Mouse (Mus musculus) megakaryocyte progenitor cell, adult 5-6 weeks (primary cell): ENCODE results near the gene Ksr2. TPM values are rescaled to one million over a fixed set of nuclear protein-coding genes. Genes with fewer than 3 reads are reported as not detected.
"Not testable (repeated sequence)": the region's sequence is repeated elsewhere in the genome, so short reads cannot be mapped to it uniquely, and the experiment has no call there.

Experiments
- ATAC-seq: replicated peaks from 2 replicates; pipeline ENCODE4 v1.8.0; 2016; ENCODE audit warnings: mild to moderate bottlenecking, moderate TSS enrichment, inconsistent platforms; ENCODE audit not compliant: poor library complexity
- total RNA-seq, 2 experiments: library from RNA; stranded (forward) in 1 of 2; stranded (reverse) in 1 of 2; fragments of 157-497, 149-512 nt in 1 of 2; fragments of 200-1000 nt in 1 of 2; gene quantifications; 2 replicates each; pipeline versions ENCODE4 v1.2.3 to v1.2.4; 2015 to 2017

Gene Ksr2
- total RNA-seq, 2 experiments from 2014 or later, result 0.17 to 0.25 TPM

- not testable (repeated sequence) for ATAC-seq
Measured at GRCm38 (mm10) chr5:117404671-117405070, 9.1 kb upstream of the Ksr2 start.

GRCm38 (mm10) chr5:117408216-117408615 is 5.6 kb upstream of the Ksr2 start:
- ATAC-seq, result peak; percentile 88

GRCm38 (mm10) chr5:117409369-117409768 is 4.4 kb upstream of the Ksr2 start:
- no peak for ATAC-seq

- no peak for ATAC-seq
Measured at GRCm38 (mm10) chr5:117414611-117415010, 811 bp downstream of the Ksr2 start.

- ATAC-seq, result no peak
Measured at GRCm38 (mm10) chr5:117415011-117415912, 1.5 kb downstream of the Ksr2 start.

- peak; percentile 89 for ATAC-seq
Measured at GRCm38 (mm10) chr5:117417442-117417841, 3.6 kb downstream of the Ksr2 start.

- not testable (repeated sequence) for ATAC-seq
Measured at GRCm38 (mm10) chr5:117433501-117433900, 19.7 kb downstream of the Ksr2 start.

- no peak for ATAC-seq
Measured at GRCm38 (mm10) chr5:117440261-117440660, 26.5 kb downstream of the Ksr2 start.

GRCm38 (mm10) chr5:117441242-117441842 is 27.5 kb downstream of the Ksr2 start:
- ATAC-seq, result no peak

- ATAC-seq, result no peak
Measured at GRCm38 (mm10) chr5:117442157-117442765, 28.5 kb downstream of the Ksr2 start.

GRCm38 (mm10) chr5:117443141-117443540 is 29.3 kb downstream of the Ksr2 start:
- ATAC-seq, result no peak

- no peak for ATAC-seq
Measured at GRCm38 (mm10) chr5:117443902-117444301, 30.1 kb downstream of the Ksr2 start.

- 0 out of 2 replicates have a peak, but pooled peaks have one; percentile 42 for ATAC-seq
Measured at GRCm38 (mm10) chr5:117447698-117448097, 33.9 kb downstream of the Ksr2 start.

GRCm38 (mm10) chr5:117452013-117452412 is 38.2 kb downstream of the Ksr2 start:
- no peak for ATAC-seq

- no peak for ATAC-seq
Measured at GRCm38 (mm10) chr5:117455546-117455945, 41.7 kb downstream of the Ksr2 start.

GRCm38 (mm10) chr5:117457121-117457520 is 43.3 kb downstream of the Ksr2 start:
- no peak for ATAC-seq

- no peak for ATAC-seq
Measured at GRCm38 (mm10) chr5:117457583-117457982, 43.8 kb downstream of the Ksr2 start.

GRCm38 (mm10) chr5:117458899-117459298 is 45.1 kb downstream of the Ksr2 start:
- ATAC-seq, result peak; percentile 46

- no peak for ATAC-seq
Measured at GRCm38 (mm10) chr5:117460261-117460660, 46.5 kb downstream of the Ksr2 start.

GRCm38 (mm10) chr5:117467052-117467451 is 53.3 kb downstream of the Ksr2 start:
- ATAC-seq, result peak; percentile 13; the same call in 1 of the 2 replicates

- no peak for ATAC-seq
Measured at GRCm38 (mm10) chr5:117468961-117469360, 55.2 kb downstream of the Ksr2 start.

- ATAC-seq, result peak; percentile 90
Measured at GRCm38 (mm10) chr5:117469572-117469971, 55.8 kb downstream of the Ksr2 start.
